Mouse (Mus musculus) olfactory bulb, adult 2 months (tissue): ENCODE results near the gene Csnk1d.

Source experiments
- CTCF ChIP-seq: fragments of 200-500 bp; IDR thresholded peaks from 2 replicates; pipeline ENCODE4 v1.5.1; 2012; ENCODE audit warnings: low read depth, mild to moderate bottlenecking, low read length, moderate library complexity; ENCODE audit not compliant: insufficient read depth
- POLR2A ChIP-seq: fragments of 200-500 bp; IDR thresholded peaks from 2 replicates; pipeline ENCODE4 v1.6.1; 2012; ENCODE audit warnings: mild to moderate bottlenecking, low read depth, low read length, moderate library complexity; ENCODE audit not compliant: insufficient read depth

- TF ChIP-seq CTCF, result no peak
- no peak for TF ChIP-seq POLR2A
Observed at GRCm38 (mm10) chr11:120994741-120995140, 3.6 kb upstream of the Csnk1d start.
